Mouse (Mus musculus): ENCODE results near the gene Gm11273. TPM values are rescaled to one million over a fixed set of nuclear protein-coding genes. Genes with fewer than 3 reads are reported as not detected.

The Gm11273 gene
- polyA plus RNA-seq, 1 experiment from 2014 or later, result 5.5 TPM

- Histone ChIP-seq H3K27ac (ENCODE audit: low read length) (no peak overlapping the region), H3K4me2 (ENCODE audit: low read depth, low read length) (no peak overlapping the region), H3K4me1 (ENCODE audit: control insufficient read depth, low read depth, low read length) (no peaks in the 10 kb centered on the region), H3K9me3 (replicated peaks; ENCODE audit: control insufficient read depth, low read length) (no peaks in the 10 kb centered on the region), H3K27me3 (ENCODE audit: control insufficient read depth, insufficient read depth, low read depth, low read length) (no peaks in the 10 kb centered on the region; the same call in 1 of the 2 replicates), H3K36me3 (ENCODE audit: control insufficient read depth, insufficient read depth) (no peaks in the 10 kb centered on the region), H3K4me3 (ENCODE audit: low read depth, low read length) (no peak overlapping the region), H3K9ac (ENCODE audit: low read depth, low read length) (no peak overlapping the region)
- no peak for ATAC-seq (ENCODE audit: low read depth)
- WGBS (ENCODE audit: insufficient replicate concordance), result 22% methylated on average over 4 of the region's 4 CpGs
Measured at GRCm38 (mm10) chr13:21456347-21456746, 44.9 kb downstream of the Gm11273 start.

GRCm38 (mm10) chr13:21454133-21454532 is 47.1 kb downstream of the Gm11273 start:
- H3K36me3 ChIP-seq (ENCODE audit: control insufficient read depth, insufficient read depth), result no peaks in the 10 kb centered on the region
- peak overlapping the region; percentile 64; the same call in 1 of the 2 replicates for H3K4me2 ChIP-seq (ENCODE audit: low read depth, low read length)
- H3K9me3 ChIP-seq (replicated peaks; ENCODE audit: control insufficient read depth, low read length), result no peaks in the 10 kb centered on the region
- peak; percentile 80 for ATAC-seq (ENCODE audit: low read depth)
- no peak overlapping the region for H3K4me3 ChIP-seq (ENCODE audit: low read depth, low read length)
- 51% methylated on average over 3 of the region's 3 CpGs for WGBS (ENCODE audit: insufficient replicate concordance)
- H3K27ac ChIP-seq (ENCODE audit: low read length), result peak overlapping the region; percentile 37
- no peak overlapping the region for H3K9ac ChIP-seq (ENCODE audit: low read depth, low read length)
- no peaks in the 10 kb centered on the region; the same call in 1 of the 2 replicates for H3K4me1 ChIP-seq (ENCODE audit: control insufficient read depth, low read depth, low read length)
- no peaks in the 10 kb centered on the region; the same call in 1 of the 2 replicates for H3K27me3 ChIP-seq (ENCODE audit: control insufficient read depth, insufficient read depth, low read depth, low read length)

GRCm38 (mm10) chr13:21453449-21453848 is 47.8 kb downstream of the Gm11273 start, which contains the start of gene Zscan26:
TSS of gene Zscan26 (minus strand) at chr13:21453730.
- Histone ChIP-seq H3K4me2 (ENCODE audit: low read depth, low read length) (peak within 1 kb of the TSS; percentile 64), H3K27me3 (ENCODE audit: control insufficient read depth, insufficient read depth, low read depth, low read length) (no peaks in the 10 kb centered on the region; the same call in 1 of the 2 replicates), H3K36me3 (ENCODE audit: control insufficient read depth, insufficient read depth) (no peaks in the 10 kb centered on the region), H3K9me3 (replicated peaks; ENCODE audit: control insufficient read depth, low read length) (no peaks in the 10 kb centered on the region), H3K4me3 (ENCODE audit: low read depth, low read length) (peak within 1 kb of the TSS; percentile 72), H3K27ac (ENCODE audit: low read length) (peak within 1 kb of the TSS; percentile 71), H3K9ac (ENCODE audit: low read depth, low read length) (peak within 1 kb of the TSS; percentile 63), H3K4me1 (ENCODE audit: control insufficient read depth, low read depth, low read length) (no peaks in the 10 kb centered on the region; the same call in 1 of the 2 replicates)
- under 1% methylated on average over 23 of the region's 23 CpGs for WGBS (ENCODE audit: insufficient replicate concordance)
- ATAC-seq (ENCODE audit: low read depth), result peak; percentile 75

- WGBS (ENCODE audit: insufficient replicate concordance), result 2% methylated on average over 13 of the region's 13 CpGs
- H3K4me3 ChIP-seq (ENCODE audit: low read depth, low read length), result peak overlapping the region; percentile 72
- no peak for ATAC-seq (ENCODE audit: low read depth)
- H3K9me3 ChIP-seq (replicated peaks; ENCODE audit: control insufficient read depth, low read length), result no peaks in the 10 kb centered on the region
- no peaks in the 10 kb centered on the region for H3K36me3 ChIP-seq (ENCODE audit: control insufficient read depth, insufficient read depth)
- peaks cover 1% of the 10 kb centered on the region for H3K4me1 ChIP-seq (ENCODE audit: control insufficient read depth, low read depth, low read length)
- no peaks in the 10 kb centered on the region; the same call in 1 of the 2 replicates for H3K27me3 ChIP-seq (ENCODE audit: control insufficient read depth, insufficient read depth, low read depth, low read length)
- peak overlapping the region; percentile 64 for H3K4me2 ChIP-seq (ENCODE audit: low read depth, low read length)
- peak overlapping the region; percentile 63 for H3K9ac ChIP-seq (ENCODE audit: low read depth, low read length)
- peak overlapping the region; percentile 71 for H3K27ac ChIP-seq (ENCODE audit: low read length)
Measured at GRCm38 (mm10) chr13:21453042-21453441, 48.2 kb downstream of the Gm11273 start.

Other genes with a start within 250 kb of the Gm11273 start
- not detected in 2 replicates for gene Gpx5, start 208.7 kb downstream of the Gm11273 start, polyA plus RNA-seq (2015; fragmentation: Nextera tagmentation; extraction: Ambion mirVana)
- gene Gpx6, start 189.3 kb downstream of the Gm11273 start, polyA plus RNA-seq (2015; fragmentation: Nextera tagmentation; extraction: Ambion mirVana), result not detected in 2 replicates
- not detected in 2 replicates for gene Olfr1367, start 154.5 kb downstream of the Gm11273 start, polyA plus RNA-seq (2015; fragmentation: Nextera tagmentation; extraction: Ambion mirVana)
- gene Zscan12, start 138.6 kb downstream of the Gm11273 start, polyA plus RNA-seq (2015; fragmentation: Nextera tagmentation; extraction: Ambion mirVana), result 2.7 and 2.9 TPM in 2 replicates
- 28.9 and 30.2 TPM in 2 replicates for gene Zkscan3, start 98.7 kb downstream of the Gm11273 start, polyA plus RNA-seq (2015; fragmentation: Nextera tagmentation; extraction: Ambion mirVana)
- gene Pgbd1, start 60.4 kb downstream of the Gm11273 start, polyA plus RNA-seq (2015; fragmentation: Nextera tagmentation; extraction: Ambion mirVana), result 0.82 and 0.97 TPM in 2 replicates
- 12.0 and 13.3 TPM in 2 replicates for gene Zscan26, start 47.7 kb downstream of the Gm11273 start, polyA plus RNA-seq (2015; fragmentation: Nextera tagmentation; extraction: Ambion mirVana)
- gene Nkapl, start 32.9 kb downstream of the Gm11273 start, polyA plus RNA-seq (2015; fragmentation: Nextera tagmentation; extraction: Ambion mirVana), result 0.79 and 1.0 TPM in 2 replicates
- 0.44 TPM in 2 replicates for gene Zkscan4, start 22.5 kb downstream of the Gm11273 start, polyA plus RNA-seq (2015; fragmentation: Nextera tagmentation; extraction: Ambion mirVana)
- gene Gm10065, start 22.0 kb downstream of the Gm11273 start, polyA plus RNA-seq (2015; fragmentation: Nextera tagmentation; extraction: Ambion mirVana), result not detected in 2 replicates
- 0.62 and 0.70 TPM in 2 replicates for gene AK157302, start 6.2 kb downstream of the Gm11273 start, polyA plus RNA-seq (2015; fragmentation: Nextera tagmentation; extraction: Ambion mirVana)
- gene Zkscan8, start 29.7 kb upstream of the Gm11273 start, polyA plus RNA-seq (2015; fragmentation: Nextera tagmentation; extraction: Ambion mirVana), result 1.0 and 1.2 TPM in 2 replicates
- gene Olfr1366, start 41.4 kb upstream of the Gm11273 start, polyA plus RNA-seq (2015; fragmentation: Nextera tagmentation; extraction: Ambion mirVana), result 0.04 TPM in 1 of 2 replicates, not detected in the other
- gene Olfr1535, start 58.5 kb upstream of the Gm11273 start, polyA plus RNA-seq (2015; fragmentation: Nextera tagmentation; extraction: Ambion mirVana), result not detected in 2 replicates
- not detected in 2 replicates for gene Olfr1364, start 80.3 kb upstream of the Gm11273 start, polyA plus RNA-seq (2015; fragmentation: Nextera tagmentation; extraction: Ambion mirVana)
- not detected in 2 replicates for gene Olfr1362, start 112.6 kb upstream of the Gm11273 start, polyA plus RNA-seq (2015; fragmentation: Nextera tagmentation; extraction: Ambion mirVana)
- not detected in 2 replicates for gene Olfr11, start 141.1 kb upstream of the Gm11273 start, polyA plus RNA-seq (2015; fragmentation: Nextera tagmentation; extraction: Ambion mirVana)
- not detected in 2 replicates for gene Olfr1361, start 162.0 kb upstream of the Gm11273 start, polyA plus RNA-seq (2015; fragmentation: Nextera tagmentation; extraction: Ambion mirVana)
- gene Olfr1360, start 176.0 kb upstream of the Gm11273 start, polyA plus RNA-seq (2015; fragmentation: Nextera tagmentation; extraction: Ambion mirVana), result not detected in 2 replicates
- gene Olfr1359, start 196.7 kb upstream of the Gm11273 start, polyA plus RNA-seq (2015; fragmentation: Nextera tagmentation; extraction: Ambion mirVana), result not detected in 2 replicates
- 3.5 and 6.2 TPM in 2 replicates for gene Hist1h2bl, start 214.7 kb upstream of the Gm11273 start, polyA plus RNA-seq (2015; fragmentation: Nextera tagmentation; extraction: Ambion mirVana)
- 18.6 and 20.0 TPM in 2 replicates for gene Hist1h2ai, start 215.0 kb upstream of the Gm11273 start, polyA plus RNA-seq (2015; fragmentation: Nextera tagmentation; extraction: Ambion mirVana)
- 4.4 and 13.9 TPM in 2 replicates for gene Hist1h3h, start 216.2 kb upstream of the Gm11273 start, polyA plus RNA-seq (2015; fragmentation: Nextera tagmentation; extraction: Ambion mirVana)
- 5.9 and 9.8 TPM in 2 replicates for gene Hist1h2bm, start 220.6 kb upstream of the Gm11273 start, polyA plus RNA-seq (2015; fragmentation: Nextera tagmentation; extraction: Ambion mirVana)
- gene Hist1h4j, start 233.6 kb upstream of the Gm11273 start, polyA plus RNA-seq (2015; fragmentation: Nextera tagmentation; extraction: Ambion mirVana), result 0.99 and 1.0 TPM in 2 replicates
- gene Hist1h4k, start 249.1 kb upstream of the Gm11273 start, polyA plus RNA-seq (2015; fragmentation: Nextera tagmentation; extraction: Ambion mirVana), result 5.0 and 6.3 TPM in 2 replicates